ENCODE assay signal across 13 mouse cellular contexts in genomic region chr16:67234862-67235261, GRCm38 (mm10).
DNase-seq lines count a peak whose midpoint lies in the region; ATAC-seq and TF ChIP-seq lines count a peak whose summit lies in the region.
"Had no signal": no experiment of that assay in that cellular context is flagged by ENCODE, and none has a peak within 500 bp of the region (broad histone marks: within the 10 kb centered on the region; RNA-seq: fewer than 3 reads in every experiment).

No protein-coding gene starts in this region.

- TF ChIP-seq CTCF in cerebellum, adult 2 months (IDR thresholded peaks at IDR 0.05; ENCODE audit: borderline replicate concordance, insufficient read depth, low read depth, low read length), result peak; percentile 18; the same call in 1 of the 2 replicates
- peak; percentile 73 for TF ChIP-seq CTCF in kidney, postnatal 0 days (IDR thresholded peaks at IDR 0.05; ENCODE audit: low read depth)
- TF ChIP-seq CTCF in kidney, adult 2 months (conservative IDR thresholded peaks at IDR 0.05; ENCODE audit: insufficient read depth, insufficient read length, low read depth, low read length), result no peak

- ATAC-seq in kidney, postnatal 0 days (replicated peaks; ENCODE audit: low FRiP score, low read depth), result no peak
- ATAC-seq: activated CD4-positive, CD25-positive, alpha-beta regulatory T cell, adult 4 months; intestine, embryonic 15.5 days; midbrain, embryonic 13.5 days had no signal

- no peak for TF ChIP-seq POLR2A in cerebellum, adult 2 months (IDR thresholded peaks at IDR 0.05; ENCODE audit: borderline replicate concordance, insufficient read depth, low read length)
- no peak for TF ChIP-seq POLR2A in kidney, adult 2 months (IDR thresholded peaks at IDR 0.05; ENCODE audit: low read depth, low read length)

- H3K9ac ChIP-seq in kidney, postnatal 0 days (ENCODE audit: low read depth, low read length), result no peak overlapping the region
- H3K9ac ChIP-seq: heart, embryonic 12.5 days; intestine, embryonic 15.5 days; liver, embryonic 13.5 days; midbrain, embryonic 13.5 days had no signal

- no peaks in the 10 kb centered on the region for H3K27me3 ChIP-seq in cerebellum, adult 2 months (ENCODE audit: control insufficient read depth, insufficient read depth, low read length)
- H3K27me3 ChIP-seq in kidney, postnatal 0 days (ENCODE audit: insufficient read depth, low read length), result no peaks in the 10 kb centered on the region
- H3K27me3 ChIP-seq in kidney, adult 2 months (replicated peaks; ENCODE audit: control insufficient read depth, insufficient read depth, low read length), result no peaks in the 10 kb centered on the region
- H3K27me3 ChIP-seq: heart, embryonic 12.5 days; intestine, embryonic 15.5 days; liver, embryonic 13.5 days; midbrain, embryonic 13.5 days had no signal

- H3K4me1 ChIP-seq in cerebellum, adult 2 months (ENCODE audit: control insufficient read depth, insufficient read depth, low read length), result no peaks in the 10 kb centered on the region
- H3K4me1 ChIP-seq in kidney, postnatal 0 days (replicated peaks; ENCODE audit: insufficient read depth, low read length), result no peaks in the 10 kb centered on the region
- H3K4me1 ChIP-seq in kidney, adult 2 months (ENCODE audit: control insufficient read depth, insufficient read depth, low read length), result no peaks in the 10 kb centered on the region
- H3K4me1 ChIP-seq: heart, embryonic 12.5 days; intestine, embryonic 15.5 days; liver, embryonic 13.5 days; midbrain, embryonic 13.5 days had no signal

- 15% methylated on average over 1 of the region's 1 CpGs for WGBS in cerebellum, adult 2 months
- 7% methylated on average over 1 of the region's 1 CpGs for WGBS in kidney, postnatal 0 days
- 26% methylated on average over 1 of the region's 1 CpGs for WGBS in kidney, adult 2 months

- peak in 1 of 2 experiments; percentile 20 for DNase-seq in cerebellum, adult 2 months
- no peak for DNase-seq in cerebellum, adult 9-11 months
- peak; percentile 24 for DNase-seq in kidney, postnatal 0 days (ENCODE audit: low spot score)
- DNase-seq in kidney, adult 18-20 months, result no peak
- peak; percentile 34 for DNase-seq in NIH3T3 (ENCODE audit: low read depth)
- DNase-seq in induced T-regulatory cell, adult 2 months (ENCODE audit: low read depth), result peak; percentile 1
- DNase-seq in ovary, postnatal 36 days (ENCODE audit: low spot score), result no peak
- DNase-seq in kidney, adult 2 months, result no peak
- DNase-seq: liver, embryonic 13.5 days had no signal

- H3K9me3 ChIP-seq in kidney, postnatal 0 days (replicated peaks; ENCODE audit: low read length), result no peaks in the 10 kb centered on the region
- H3K9me3 ChIP-seq: heart, embryonic 12.5 days; intestine, embryonic 15.5 days; liver, embryonic 13.5 days; midbrain, embryonic 13.5 days had no signal

- H3K27ac ChIP-seq in cerebellum, adult 2 months (ENCODE audit: insufficient read depth, low read length), result no peak overlapping the region
- no peak overlapping the region for H3K27ac ChIP-seq in kidney, postnatal 0 days
- no peak overlapping the region for H3K27ac ChIP-seq in kidney, adult 2 months (ENCODE audit: insufficient read depth, low read depth, low read length)
- H3K27ac ChIP-seq: intestine, embryonic 15.5 days; liver, embryonic 13.5 days; midbrain, embryonic 13.5 days had no signal

- H3K4me2 ChIP-seq in kidney, postnatal 0 days (ENCODE audit: low read length), result no peak overlapping the region
- H3K4me2 ChIP-seq: heart, embryonic 12.5 days; intestine, embryonic 15.5 days; liver, embryonic 13.5 days; midbrain, embryonic 13.5 days had no signal

- H3K36me3 ChIP-seq in kidney, postnatal 0 days (ENCODE audit: insufficient read depth, low read length), result no peaks in the 10 kb centered on the region
- H3K36me3 ChIP-seq in kidney, adult 2 months (ENCODE audit: control insufficient read depth, insufficient read depth, low read length), result no peaks in the 10 kb centered on the region
- H3K36me3 ChIP-seq: heart, embryonic 12.5 days; intestine, embryonic 15.5 days; liver, embryonic 13.5 days; midbrain, embryonic 13.5 days had no signal

- no peak overlapping the region for H3K4me3 ChIP-seq in cerebellum, adult 2 months (replicated peaks; ENCODE audit: insufficient read depth, low read depth, low read length)
- H3K4me3 ChIP-seq in kidney, postnatal 0 days (replicated peaks; ENCODE audit: low read depth, low read length), result no peak overlapping the region
- H3K4me3 ChIP-seq in kidney, adult 2 months (ENCODE audit: insufficient read depth, low read depth, low read length), result no peak overlapping the region
- H3K4me3 ChIP-seq: heart, embryonic 12.5 days; intestine, embryonic 15.5 days; liver, embryonic 13.5 days; midbrain, embryonic 13.5 days had no signal

Comparison
In these comparisons a context has a peak if more than half of its experiments do, and no peak if none do; other contexts are left out.
1. DNase-seq: peak in kidney, postnatal 0 days (single experiment), NIH3T3 (single experiment) and induced T-regulatory cell, adult 2 months (single experiment); none in cerebellum, adult 9-11 months (single experiment), kidney, adult 18-20 months (single experiment), ovary, postnatal 36 days (single experiment) and kidney, adult 2 months (single experiment).